Mouse (Mus musculus): Measurements from ENCODE around the gene Gm12695. TPM values are rescaled to one million over a fixed set of nuclear protein-coding genes. Genes with fewer than 3 reads are reported as not detected.

Gm12695 gene
- not detected for polyA plus RNA-seq (2014; fragmentation: Illumina TruSeq; extraction: RNeasy Lipid Tissue Mini Kit (QIAGEN cat#74804); ENCODE audit: low read depth, low replicate concordance)

GRCm38 (mm10) chr4:96785086-96785485, at the start of gene Gm12695:
Gene Gm12695, minus strand, starts transcription at chr4:96785186.

Other genes with a start within 250 kb of the Gm12695 start
- 71.6 TPM for gene Cyp2j6, start 231.5 kb downstream of the Gm12695 start, polyA plus RNA-seq (2014; fragmentation: Illumina TruSeq; extraction: RNeasy Lipid Tissue Mini Kit (QIAGEN cat#74804); ENCODE audit: low read depth, low replicate concordance)
- gene Cyp2j9, start 193.6 kb downstream of the Gm12695 start, polyA plus RNA-seq (2014; fragmentation: Illumina TruSeq; extraction: RNeasy Lipid Tissue Mini Kit (QIAGEN cat#74804); ENCODE audit: low read depth, low replicate concordance) = 9.9 TPM
- not detected for gene Cyp2j5, start 121.0 kb downstream of the Gm12695 start, polyA plus RNA-seq (2014; fragmentation: Illumina TruSeq; extraction: RNeasy Lipid Tissue Mini Kit (QIAGEN cat#74804); ENCODE audit: low read depth, low replicate concordance)

Measured in sigmoid colon, adult 10 weeks (tissue).